Mouse (Mus musculus): Measurements from ENCODE around the gene Rfc5.

GRCm38 (mm10) chr5:117359497-117360227 lies 29.2 kb downstream of the Rfc5 start:
- TF ChIP-seq CTCF (IDR thresholded peaks at IDR 0.05; ENCODE audit: insufficient read depth, low read length) (no peak), POLR2A (IDR thresholded peaks at IDR 0.05; ENCODE audit: borderline replicate concordance, extremely low read depth, low read depth, low read length) (no peak)

Measured in lung, adult 2 months (tissue).